Mouse (Mus musculus) lung, postnatal 0 days (tissue): ENCODE results near the gene Banp. TPM values are rescaled to one million over a fixed set of nuclear protein-coding genes. Genes with fewer than 3 reads are reported as not detected.
A peak's percentile ranks its signal among the peaks of the same experiment; 100 is the strongest.

ENCODE experiments used
- ATAC-seq: fragments of 200-750 bp; cut with Nextera tagmentation; 2 replicates; pipeline ENCODE4 v1.8.0; 2017; ENCODE audit warnings: moderate library complexity
- DNase-seq: peaks from one replicate; pipeline ENCODE4 v3.0.0-alpha.2; 2016; ENCODE audit warnings: low spot score
- H3K27ac ChIP-seq: fragments of 300-500 bp; sonication (generic); 2 replicates; pipeline ENCODE4 v1.5.1; 2014; ENCODE audit warnings: antibody characterized with exemption, mild to moderate bottlenecking, low read length, mixed read lengths
- H3K27me3 ChIP-seq: fragments of 300-500 bp; sonication (generic); replicated peaks from 2 replicates; pipeline ENCODE4 v1.6.1; 2014; ENCODE audit warnings: low read length, mixed read lengths; ENCODE audit not compliant: insufficient read depth
- H3K36me3 ChIP-seq: fragments of 300-500 bp; sonication (generic); 2 replicates; pipeline ENCODE4 v1.6.1; 2014; ENCODE audit warnings: low read length, mixed read lengths; ENCODE audit not compliant: insufficient read depth
- H3K4me1 ChIP-seq: fragments of 300-500 bp; sonication (generic); 2 replicates; pipeline ENCODE4 v1.6.1; 2014; ENCODE audit warnings: antibody characterized with exemption, low read depth, low read length, mixed read lengths; ENCODE audit not compliant: insufficient read depth
- H3K4me2 ChIP-seq: fragments of 300-500 bp; sonication (generic); replicated peaks from 2 replicates; pipeline ENCODE4 v1.6.1; 2014; ENCODE audit warnings: low read depth, mild to moderate bottlenecking, low read length, moderate library complexity, mixed read lengths
- H3K4me3 ChIP-seq: fragments of 300-500 bp; sonication (generic); 2 replicates; pipeline ENCODE4 v1.5.1; 2014; ENCODE audit warnings: low read depth, low read length
- H3K9ac ChIP-seq: fragments of 300-500 bp; sonication (generic); replicated peaks from 2 replicates; pipeline ENCODE4 v1.6.1; 2014; ENCODE audit warnings: low read depth, mild to moderate bottlenecking
- H3K9me3 ChIP-seq: fragments of 300-500 bp; sonication (generic); 2 replicates; pipeline ENCODE4 v1.6.1; 2016; ENCODE audit warnings: low read length, mixed read lengths
- CTCF ChIP-seq: IDR thresholded peaks from 2 replicates; pipeline ENCODE4 v1.5.1; 2016; ENCODE audit warnings: antibody characterized with exemption, mild to moderate bottlenecking
- EP300 ChIP-seq: IDR thresholded peaks from 2 replicates; pipeline ENCODE4 v1.6.1; 2016; ENCODE audit warnings: antibody characterized with exemption, mild to moderate bottlenecking, control low read depth
- WGBS: fragments of 180-500 bp; shearing (Covaris S2); extraction: QIAGEN DNeasy Blood & Tissue Kit; methylation state at CpG from one replicate; pipeline ENCODE4 v1.1.7; 2014; 5-methylcytosine and 5-hydroxymethylcytosine counted together
- polyA plus RNA-seq: library from polyadenylated mRNA; unstranded; fragments of >200 nt; fragmentation: Nextera tagmentation; extraction: Ambion mirVana; gene quantifications from 2 replicates; pipeline ENCODE4 v1.2.1, GENCODE M21; 2015

Gene Banp
- polyA plus RNA-seq, 1 experiment from 2014 or later, result 17.1 TPM

- Histone ChIP-seq H3K27me3 (no peaks in the 10 kb centered on the region), H3K9ac (no peak overlapping the region), H3K27ac (no peak overlapping the region), H3K36me3 (no peaks in the 10 kb centered on the region), H3K9me3 (no peaks in the 10 kb centered on the region), H3K4me3 (no peak overlapping the region), H3K4me1 (no peaks in the 10 kb centered on the region), H3K4me2 (no peak overlapping the region)
- DNase-seq (no peak), ATAC-seq (no peak)
- 73% methylated on average over 7 of the region's 7 CpGs for WGBS
- TF ChIP-seq CTCF, result no peak
- TF ChIP-seq EP300, result no peak
Measured at GRCm38 (mm10) chr8:121938732-121939131, 10.8 kb upstream of the Banp start.

- DNase-seq, result peak; percentile 4
- Histone ChIP-seq H3K9ac (no peak overlapping the region), H3K9me3 (no peaks in the 10 kb centered on the region), H3K4me1 (no peaks in the 10 kb centered on the region), H3K4me3 (no peak overlapping the region), H3K4me2 (no peak overlapping the region), H3K36me3 (no peaks in the 10 kb centered on the region), H3K27ac (no peak overlapping the region), H3K27me3 (no peaks in the 10 kb centered on the region)
- TF ChIP-seq CTCF, result no peak
- no peak for TF ChIP-seq EP300
- ATAC-seq, result no peak
- WGBS, result 29% methylated on average over 2 of the region's 2 CpGs
Measured at GRCm38 (mm10) chr8:121943057-121943540, 6.5 kb upstream of the Banp start.

GRCm38 (mm10) chr8:121943716-121944115 is 5.8 kb upstream of the Banp start:
- no peaks in the 10 kb centered on the region for H3K27me3 ChIP-seq
- no peak for ATAC-seq
- no peak overlapping the region for H3K9ac ChIP-seq
- TF ChIP-seq CTCF, result no peak
- no peak for TF ChIP-seq EP300
- no peak overlapping the region for H3K27ac ChIP-seq
- 70% methylated on average over 8 of the region's 8 CpGs for WGBS
- DNase-seq, result no peak
- H3K9me3 ChIP-seq, result no peaks in the 10 kb centered on the region
- H3K36me3 ChIP-seq, result no peaks in the 10 kb centered on the region
- no peak overlapping the region for H3K4me2 ChIP-seq
- H3K4me3 ChIP-seq, result no peak overlapping the region
- 0 out of 2 replicates have a peak, but pooled peaks cover 4% of the 10 kb centered on the region for H3K4me1 ChIP-seq

- H3K9ac ChIP-seq, result no peak within 1 kb of the TSS
- no peak for TF ChIP-seq EP300
- TF ChIP-seq CTCF, result no peak
- no peak within 1 kb of the TSS for H3K27ac ChIP-seq
- DNase-seq (no peak), ATAC-seq (no peak)
- no peaks in the 10 kb centered on the region for H3K36me3 ChIP-seq
- H3K4me1 ChIP-seq, result 0 out of 2 replicates have a peak, but pooled peaks cover 4% of the 10 kb centered on the region
- H3K27me3 ChIP-seq, result no peaks in the 10 kb centered on the region
- no peak within 1 kb of the TSS for H3K4me2 ChIP-seq
- H3K9me3 ChIP-seq, result no peaks in the 10 kb centered on the region
- H3K4me3 ChIP-seq, result no peak within 1 kb of the TSS
Measured at GRCm38 (mm10) chr8:121944831-121945230, 4.7 kb upstream of the Banp start, which contains the start of gene Car5a. Gene Car5a (minus strand): TSS chr8:121944904.

GRCm38 (mm10) chr8:121946351-121946750 is 3.2 kb upstream of the Banp start:
- Histone ChIP-seq H3K36me3 (no peaks in the 10 kb centered on the region), H3K4me2 (no peak overlapping the region), H3K9ac (no peak overlapping the region), H3K9me3 (no peaks in the 10 kb centered on the region), H3K27me3 (no peaks in the 10 kb centered on the region), H3K4me1 (0 out of 2 replicates have a peak, but pooled peaks cover 4% of the 10 kb centered on the region), H3K4me3 (no peak overlapping the region), H3K27ac (no peak overlapping the region)
- TF ChIP-seq CTCF (no peak), EP300 (no peak)
- no peak for ATAC-seq
- WGBS, result 80% methylated on average over 7 of the region's 7 CpGs
- DNase-seq, result no peak

- H3K27me3 ChIP-seq, result no peaks in the 10 kb centered on the region
- H3K9ac ChIP-seq, result no peak overlapping the region
- ATAC-seq, result no peak
- peak; percentile 36 for DNase-seq
- H3K9me3 ChIP-seq, result no peaks in the 10 kb centered on the region
- WGBS, result 36% methylated on average over 18 of the region's 19 CpGs
- no peaks in the 10 kb centered on the region for H3K36me3 ChIP-seq
- H3K4me1 ChIP-seq, result peaks cover 9% of the 10 kb centered on the region; the same call in 1 of the 2 replicates
- peak overlapping the region; percentile 64 for H3K4me2 ChIP-seq
- TF ChIP-seq EP300 (no peak), CTCF (no peak)
- peak overlapping the region; percentile 63 for H3K27ac ChIP-seq
- peak overlapping the region; percentile 27 for H3K4me3 ChIP-seq
Measured at GRCm38 (mm10) chr8:121947047-121947752, 2.4 kb upstream of the Banp start.
